Mouse (Mus musculus): ENCODE data around the gene Lrriq1. TPM values are rescaled to one million over a fixed set of nuclear protein-coding genes. Genes with fewer than 3 reads are reported as not detected.

Lrriq1 gene
- polyA plus RNA-seq, 1 experiment from 2014 or later = 2.5 TPM

DNA sequence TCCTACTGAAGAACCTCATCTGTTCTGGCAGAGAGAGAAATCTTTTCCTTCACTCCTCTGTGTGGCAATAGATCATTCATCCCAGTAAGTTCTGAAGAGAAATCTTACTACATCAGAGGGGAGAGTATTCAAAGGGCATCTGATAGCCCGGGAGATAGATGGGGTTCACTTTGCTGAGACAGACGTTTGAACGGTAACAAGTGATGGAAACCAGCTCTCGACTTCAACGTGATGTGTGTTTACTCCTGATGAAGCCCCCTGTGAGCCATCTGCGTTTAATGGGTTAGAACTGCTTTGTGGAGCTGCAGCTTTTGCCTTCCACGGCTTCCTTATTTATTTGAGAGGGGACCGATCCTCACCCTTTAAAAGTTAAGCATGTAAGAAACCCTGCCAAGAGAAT is 235.2 kb downstream of the Lrriq1 start:
- 66% methylated on average over 8 of the region's 8 CpGs for WGBS
- Histone ChIP-seq H3K27ac (ENCODE audit: low read depth, low read length) (no peak overlapping the region), H3K36me3 (ENCODE audit: control insufficient read depth, insufficient read depth, low read length) (no peaks in the 10 kb centered on the region), H3K4me2 (ENCODE audit: low read length) (no peak overlapping the region), H3K9ac (ENCODE audit: low read length) (no peak overlapping the region), H3K27me3 (replicated peaks; ENCODE audit: control insufficient read depth, insufficient read depth, low read length) (no peaks in the 10 kb centered on the region), H3K9me3 (replicated peaks; ENCODE audit: control insufficient read depth, low read length) (no peaks in the 10 kb centered on the region), H3K4me3 (ENCODE audit: low read depth, low read length) (no peak overlapping the region), H3K4me1 (ENCODE audit: control insufficient read depth, insufficient read depth, low read length) (no peaks in the 10 kb centered on the region)
- DNase-seq (ENCODE audit: low spot score) = no peak
- no peak for ATAC-seq

DNA sequence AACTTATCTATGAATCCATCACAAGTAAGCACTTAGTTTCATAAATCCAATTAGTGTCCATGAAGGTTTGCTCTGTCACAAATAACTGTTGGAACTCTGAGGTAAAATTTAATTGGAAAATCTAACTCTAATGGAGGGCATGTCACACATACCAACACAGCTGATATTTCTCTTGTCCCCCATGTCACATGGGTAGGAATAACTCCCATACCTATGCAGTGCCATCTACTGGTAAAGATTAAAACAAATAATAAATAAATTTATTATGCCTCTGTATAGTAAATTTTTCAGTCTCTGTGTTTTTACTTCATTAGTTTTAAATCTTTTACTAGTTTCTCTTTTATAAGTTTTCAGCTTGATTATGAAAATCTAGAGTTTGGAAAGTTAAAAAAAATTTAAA is 236.5 kb downstream of the Lrriq1 start:
- H3K4me2 ChIP-seq (ENCODE audit: low read length) = no peak overlapping the region
- ATAC-seq (peak; percentile 42; the same call in 1 of the 2 replicates), DNase-seq (ENCODE audit: low spot score) (no peak)
- H3K4me1 ChIP-seq (ENCODE audit: control insufficient read depth, insufficient read depth, low read length) = no peaks in the 10 kb centered on the region
- no peak overlapping the region for H3K9ac ChIP-seq (ENCODE audit: low read length)
- no peak overlapping the region for H3K4me3 ChIP-seq (ENCODE audit: low read depth, low read length)
- no peaks in the 10 kb centered on the region for H3K36me3 ChIP-seq (ENCODE audit: control insufficient read depth, insufficient read depth, low read length)
- no peaks in the 10 kb centered on the region for H3K27me3 ChIP-seq (replicated peaks; ENCODE audit: control insufficient read depth, insufficient read depth, low read length)
- H3K9me3 ChIP-seq (replicated peaks; ENCODE audit: control insufficient read depth, low read length) = no peaks in the 10 kb centered on the region
- no peak overlapping the region for H3K27ac ChIP-seq (ENCODE audit: low read depth, low read length)

Other genes with a start within 250 kb of the Lrriq1 start
- gene Alx1, start 206.1 kb downstream of the Lrriq1 start, polyA plus RNA-seq (2014; fragmentation: Nextera tagmentation; extraction: Ambion mirVana) = 0.99 and 1.5 TPM in 2 replicates
- gene Slc6a15, start 131.5 kb upstream of the Lrriq1 start, polyA plus RNA-seq (2014; fragmentation: Nextera tagmentation; extraction: Ambion mirVana) = 57.6 and 74.8 TPM in 2 replicates